Mouse (Mus musculus): ENCODE results near the gene Olfr434.

DNA sequence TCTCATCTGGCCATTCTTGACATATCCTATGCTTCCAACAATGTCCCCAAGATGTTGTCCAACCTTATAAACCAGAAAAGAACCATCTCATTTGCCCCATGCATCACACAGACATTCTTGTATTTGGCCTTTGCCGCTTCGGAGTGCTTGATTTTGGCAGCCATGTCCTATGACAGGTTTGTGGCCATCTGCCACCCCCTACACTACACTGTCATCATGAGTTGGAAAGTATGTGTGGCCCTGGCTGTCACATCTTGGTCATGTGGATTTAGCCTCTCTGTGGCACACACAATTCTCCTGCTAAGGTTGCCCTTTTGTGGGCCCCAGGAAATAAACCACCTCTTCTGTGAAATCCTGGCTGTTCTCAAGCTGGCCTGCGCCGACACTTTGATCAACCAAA lies 45.6 kb upstream of the Olfr434 start:
- TF ChIP-seq POLR2A (IDR thresholded peaks at IDR 0.05; ENCODE audit: borderline replicate concordance, extremely low read depth, insufficient read depth, insufficient read length, poor library complexity, severe bottlenecking) (no peak), CTCF (IDR thresholded peaks at IDR 0.05; ENCODE audit: borderline replicate concordance, extremely low read depth, insufficient read depth, insufficient read length) (no peak)
